Mouse (Mus musculus): ENCODE measurements around the gene Arrb1. TPM values are rescaled to one million over a fixed set of nuclear protein-coding genes. Genes with fewer than 3 reads are reported as not detected.

The Arrb1 gene
- polyA plus RNA-seq, 1 experiment, result 135 TPM

GRCm38 (mm10) chr7:99625722-99626375 is 90.6 kb downstream of the Arrb1 start:
- peak; percentile 62 to 88 for DNase-seq (ENCODE audit: extremely low spot score in 1 of 2, low spot score in 1 of 2)

DNA sequence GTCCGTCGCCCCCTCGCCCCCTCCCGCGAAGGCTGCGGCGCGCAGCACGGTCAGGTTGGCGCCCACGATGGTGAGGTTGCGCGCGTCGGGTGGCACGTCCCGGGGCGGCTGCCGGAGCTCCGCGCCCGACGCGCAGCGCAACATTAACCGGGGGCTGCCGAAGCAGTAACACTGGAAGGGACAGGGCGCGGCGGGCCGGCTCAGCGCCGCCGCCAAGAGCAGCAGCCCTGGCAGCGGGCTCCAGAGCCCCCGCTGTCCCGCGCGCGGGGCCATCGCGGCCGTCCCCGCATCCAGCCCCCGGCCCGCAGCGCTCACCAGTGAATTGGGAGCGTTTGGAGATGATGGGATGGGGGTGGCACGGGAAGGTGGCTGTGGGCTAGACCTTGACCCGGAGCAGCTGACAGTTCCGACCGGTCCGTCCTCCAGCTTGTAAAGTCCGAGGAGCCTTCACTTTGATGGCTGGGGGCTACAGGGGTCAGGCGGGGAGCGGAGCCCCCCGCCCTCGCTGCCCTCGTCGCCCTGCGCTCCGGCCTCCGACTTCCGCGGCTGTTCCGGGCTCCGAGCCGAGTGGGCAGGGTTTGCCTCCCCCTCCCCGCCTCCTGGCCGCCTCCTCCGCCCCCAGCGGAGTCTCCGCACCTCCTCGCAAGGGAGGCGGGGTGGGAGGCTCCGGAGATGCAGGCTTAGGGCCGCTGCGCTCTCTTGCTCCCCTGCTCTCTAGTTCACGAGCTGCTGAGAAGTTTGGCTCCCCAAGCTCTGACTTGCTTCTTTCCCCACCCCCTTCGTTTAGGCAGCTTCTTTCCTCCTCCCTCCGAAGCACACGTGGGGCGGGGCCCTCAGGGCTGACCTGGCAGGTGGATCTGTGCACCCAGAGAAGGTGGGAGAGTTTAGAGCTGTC is 91.4 kb downstream of the Arrb1 start, which contains the start of gene Tpbgl:
Tpbgl (minus strand) TSS at position 728 of the 895 bp plus-strand sequence.
- peak in 1 of 2 experiments; percentile 38 for DNase-seq (ENCODE audit: extremely low spot score in 1 of 2, low spot score in 1 of 2)

GRCm38 (mm10) chr7:99627366-99627765 is 92.1 kb downstream of the Arrb1 start:
- DNase-seq (ENCODE audit: extremely low spot score in 1 of 2, low spot score in 1 of 2), result no peak

DNA sequence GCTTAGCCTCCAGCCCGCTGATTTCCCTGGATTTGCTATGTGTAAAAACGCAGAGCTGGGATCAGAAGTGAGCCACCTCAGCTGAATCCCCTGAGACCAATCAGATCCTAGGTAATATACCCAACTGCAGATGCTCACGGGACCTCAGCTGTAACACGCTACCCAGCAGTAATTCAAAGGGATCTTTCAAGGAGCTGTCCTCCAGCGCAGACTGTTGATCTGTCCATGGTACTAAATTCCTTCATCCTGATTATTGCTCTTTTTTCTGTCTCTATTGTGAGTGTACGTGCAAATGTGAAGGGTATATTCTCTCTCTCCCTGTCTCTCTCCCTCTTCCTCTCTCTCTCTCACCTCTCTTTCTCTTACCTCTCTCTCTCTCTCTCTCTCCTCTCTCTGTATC is 97.0 kb downstream of the Arrb1 start:
- no peak for DNase-seq (ENCODE audit: extremely low spot score in 1 of 2, low spot score in 1 of 2)

DNA sequence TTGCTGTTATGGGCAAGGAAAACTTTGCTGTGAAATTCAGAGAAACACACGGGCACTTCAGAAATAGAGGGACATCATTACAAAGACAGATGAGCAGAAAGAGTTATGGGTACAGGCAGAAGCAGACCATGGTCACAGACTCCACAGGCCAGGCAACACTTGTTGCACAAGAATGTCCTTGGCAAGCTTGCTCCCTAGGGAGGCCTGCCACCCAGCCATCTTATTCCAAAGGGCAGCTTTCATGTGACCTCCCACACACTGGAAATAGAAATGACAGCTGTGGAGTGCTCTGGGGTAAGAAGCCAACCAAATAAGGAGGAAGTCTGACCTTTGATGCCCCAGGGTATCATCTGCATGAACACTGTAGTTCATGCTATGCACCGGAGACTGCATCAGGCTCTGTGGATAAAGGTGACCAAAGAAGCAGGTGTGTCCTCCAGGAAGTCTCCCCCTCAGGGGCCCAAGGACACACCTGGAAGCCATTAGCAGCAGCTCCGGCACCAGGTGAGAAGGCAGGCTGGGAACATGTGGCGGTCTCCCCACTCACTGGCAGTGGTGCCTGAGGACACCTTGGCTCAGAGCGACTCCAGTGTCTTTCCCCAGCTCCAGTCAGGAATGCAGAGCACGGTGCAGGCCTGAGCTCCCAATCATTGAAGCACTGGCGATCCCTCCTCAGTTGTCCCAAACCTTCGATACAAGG is 98.8 kb downstream of the Arrb1 start:
- DNase-seq (ENCODE audit: extremely low spot score in 1 of 2, low spot score in 1 of 2), result no peak

GRCm38 (mm10) chr7:99641245-99641644 is 106.0 kb downstream of the Arrb1 start:
- no peak for DNase-seq (ENCODE audit: extremely low spot score in 1 of 2, low spot score in 1 of 2)

DNA sequence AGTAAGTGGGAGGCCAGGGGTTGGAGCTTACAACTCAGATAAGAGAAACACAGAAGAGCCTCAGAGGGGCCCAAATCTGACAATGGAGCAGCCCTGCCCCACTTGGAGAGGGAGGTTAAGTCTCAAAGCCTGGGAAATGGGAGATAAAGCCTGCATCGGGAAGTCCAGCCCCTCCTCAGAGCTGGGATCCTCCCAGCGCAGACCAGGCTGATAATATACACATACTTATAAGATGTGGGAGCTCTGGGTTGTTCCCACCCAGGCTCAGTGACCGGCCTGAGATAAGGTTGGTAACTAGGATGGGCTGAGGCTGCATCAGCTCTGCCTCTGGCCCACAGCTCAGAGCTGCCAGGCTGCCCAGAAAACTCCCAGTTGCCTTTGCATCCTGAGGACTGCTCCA is 106.8 kb downstream of the Arrb1 start:
- DNase-seq (ENCODE audit: extremely low spot score in 1 of 2, low spot score in 1 of 2), result no peak

DNA sequence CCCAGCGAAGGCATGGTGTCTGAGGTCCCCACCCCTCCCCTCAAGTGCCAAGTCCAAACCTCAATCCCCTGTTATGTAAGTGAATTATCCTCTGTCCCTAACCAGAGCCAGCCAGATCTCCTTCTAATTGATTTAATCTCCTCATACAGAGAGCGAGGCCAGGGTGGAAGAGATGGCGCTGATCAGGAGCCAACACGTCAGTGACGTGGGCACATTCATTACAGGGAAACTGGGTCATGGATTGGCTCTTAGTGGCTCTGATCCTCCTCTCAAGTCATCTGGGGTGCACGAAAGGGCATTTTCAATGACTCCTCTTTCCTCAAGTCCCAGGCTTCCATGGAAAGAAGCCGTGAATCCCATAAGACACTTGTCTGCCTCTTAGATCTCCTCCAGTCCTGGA is 109.4 kb downstream of the Arrb1 start:
- DNase-seq (ENCODE audit: extremely low spot score in 1 of 2, low spot score in 1 of 2), result no peak

GRCm38 (mm10) chr7:99648623-99649022 is 113.4 kb downstream of the Arrb1 start:
- no peak for DNase-seq (ENCODE audit: extremely low spot score in 1 of 2, low spot score in 1 of 2)

DNA sequence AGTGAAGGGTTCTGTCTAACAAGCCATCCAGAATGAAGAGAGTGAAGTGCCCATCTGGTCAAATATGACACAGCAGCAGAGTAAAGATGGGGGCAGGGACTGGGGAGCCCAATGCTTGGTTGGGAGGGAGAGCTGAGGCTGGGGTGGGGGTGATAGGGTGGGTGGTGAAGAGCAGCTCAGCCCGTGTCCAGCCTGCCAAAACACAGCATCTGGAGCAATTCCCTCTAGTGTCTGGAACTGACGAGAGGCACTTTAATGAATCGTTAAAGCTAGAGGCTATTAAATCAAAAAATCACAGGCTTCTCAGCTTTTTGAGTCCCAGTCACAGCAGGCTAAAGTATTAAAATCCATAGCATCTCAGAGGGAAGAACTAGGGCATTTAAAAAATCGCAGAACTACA is 114.3 kb downstream of the Arrb1 start:
- no peak for DNase-seq (ENCODE audit: extremely low spot score in 1 of 2, low spot score in 1 of 2)

DNA sequence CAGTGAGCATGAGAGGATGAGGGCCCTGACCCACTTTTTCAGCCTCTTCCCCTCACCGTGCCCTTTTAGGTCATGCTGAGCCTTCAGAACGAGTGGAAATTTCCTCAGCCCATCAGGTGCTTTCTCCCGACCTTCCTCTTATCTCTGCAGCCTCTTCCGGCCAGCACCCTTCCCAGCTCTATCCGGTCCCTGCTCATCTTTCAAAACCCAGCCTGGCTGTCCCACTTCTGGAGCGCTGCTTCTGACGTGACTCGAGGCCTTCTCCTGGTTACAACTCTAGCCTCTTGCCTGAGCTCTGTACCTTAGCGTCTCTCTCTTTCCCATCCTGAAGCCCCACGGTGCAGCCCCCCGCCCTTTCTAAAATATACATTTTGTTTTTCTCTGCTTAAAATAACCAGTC is 119.0 kb downstream of the Arrb1 start:
- no peak for DNase-seq (ENCODE audit: extremely low spot score in 1 of 2, low spot score in 1 of 2)

Other genes with a start within 250 kb of the Arrb1 start
- gene Serpinh1, start 182.2 kb upstream of the Arrb1 start, polyA plus RNA-seq (2012; rRNA removed), result 27.5 and 31.8 TPM in 2 replicates
- 54.1 and 66.2 TPM in 2 replicates for gene Gdpd5, start 154.1 kb upstream of the Arrb1 start, polyA plus RNA-seq (2012; rRNA removed)
- gene Klhl35, start 69.5 kb upstream of the Arrb1 start, polyA plus RNA-seq (2012; rRNA removed), result 1.7 and 2.5 TPM in 2 replicates
- gene Rps3, start 51.7 kb upstream of the Arrb1 start, polyA plus RNA-seq (2012; rRNA removed), result 494 and 531 TPM in 2 replicates
- 7.9 and 9.3 TPM in 2 replicates for gene Tpbgl, start 91.6 kb downstream of the Arrb1 start, polyA plus RNA-seq (2012; rRNA removed)
- 12.3 and 16.5 TPM in 2 replicates for gene Slco2b1, start 175.9 kb downstream of the Arrb1 start, polyA plus RNA-seq (2012; rRNA removed)
- 0.06 TPM in 1 of 2 replicates, not detected in the other for gene Olfr520, start 194.8 kb downstream of the Arrb1 start, polyA plus RNA-seq (2012; rRNA removed)
- gene Olfr521, start 228.0 kb downstream of the Arrb1 start, polyA plus RNA-seq (2012; rRNA removed), result not detected in 2 replicates